Mouse (Mus musculus) stomach, embryonic 16.5 days (tissue): ENCODE data around the gene Nt5c3b. TPM values are rescaled to one million over a fixed set of nuclear protein-coding genes. Genes with fewer than 3 reads are reported as not detected.

ENCODE experiments used
- microRNA-seq: library from miRNA; unstranded; fragments of <30 nt; microRNA quantifications from one replicate; pipeline ENCODE4, GENCODE M21; 2016
- polyA plus RNA-seq: library from polyadenylated mRNA; unstranded; fragments of >200 nt; fragmentation: Nextera tagmentation; extraction: Ambion mirVana; gene quantifications from 2 replicates; pipeline ENCODE4 v1.2.1, GENCODE M21; 2015

Nt5c3b gene
- polyA plus RNA-seq, 1 experiment from 2014 or later = 99.1 TPM

Small RNA genes lying within 50 kb of the gene (microRNA-seq; reads per million reads assigned to microRNA genes)
- gene Gm27374 (not detected), gene Mir7116 (2.2 reads per million, percentile 9 among the genes with 10 or more reads in this experiment)

Other genes with a start within 250 kb of the Nt5c3b start
- not detected in 2 replicates for gene Krt9, start 248.6 kb downstream of the Nt5c3b start, polyA plus RNA-seq
- 46.4 and 67.1 TPM in 2 replicates for gene Krt14, start 234.3 kb downstream of the Nt5c3b start, polyA plus RNA-seq
- gene Krt16, start 192.9 kb downstream of the Nt5c3b start, polyA plus RNA-seq = 1.6 and 2.2 TPM in 2 replicates
- gene Krt17, start 180.8 kb downstream of the Nt5c3b start, polyA plus RNA-seq = 34.0 and 45.6 TPM in 2 replicates
- not detected in 2 replicates for gene Krt42, start 171.9 kb downstream of the Nt5c3b start, polyA plus RNA-seq
- 1,614 and 1,638 TPM in 2 replicates for gene Eif1, start 121.9 kb downstream of the Nt5c3b start, polyA plus RNA-seq
- gene Gast, start 107.4 kb downstream of the Nt5c3b start, polyA plus RNA-seq = 10.8 and 13.3 TPM in 2 replicates
- 13.2 and 13.5 TPM in 2 replicates for gene Hap1, start 85.7 kb downstream of the Nt5c3b start, polyA plus RNA-seq
- 247 and 328 TPM in 2 replicates for gene Jup, start 44.0 kb downstream of the Nt5c3b start, polyA plus RNA-seq
- gene P3h4, start 27.0 kb downstream of the Nt5c3b start, polyA plus RNA-seq = 56.7 and 62.1 TPM in 2 replicates
- 114 and 119 TPM in 2 replicates for gene Fkbp10, start 26.1 kb downstream of the Nt5c3b start, polyA plus RNA-seq
- gene Klhl10, start 109 bp upstream of the Nt5c3b start, polyA plus RNA-seq = 0.29 and 0.30 TPM in 2 replicates
- gene Klhl11, start 30.9 kb upstream of the Nt5c3b start, polyA plus RNA-seq = 7.4 and 7.5 TPM in 2 replicates
- 178 and 192 TPM in 2 replicates for gene Acly, start 86.2 kb upstream of the Nt5c3b start, polyA plus RNA-seq
- gene Ttc25, start 103.8 kb upstream of the Nt5c3b start, polyA plus RNA-seq = 0.40 and 0.60 TPM in 2 replicates
- 38.9 and 40.6 TPM in 2 replicates for gene Cnp, start 133.1 kb upstream of the Nt5c3b start, polyA plus RNA-seq
- gene Nkiras2, start 177.4 kb upstream of the Nt5c3b start, polyA plus RNA-seq = 60.7 and 67.1 TPM in 2 replicates
- 209 and 214 TPM in 2 replicates for gene Dnajc7, start 178.4 kb upstream of the Nt5c3b start, polyA plus RNA-seq